Mouse (Mus musculus) right cerebral cortex, postnatal 14 days (tissue): ENCODE results near the gene Adcy10.

Experiments used
- DNase-seq: peaks from one replicate; pipeline ENCODE4 v3.0.0; 2022

The Adcy10 gene

DNA sequence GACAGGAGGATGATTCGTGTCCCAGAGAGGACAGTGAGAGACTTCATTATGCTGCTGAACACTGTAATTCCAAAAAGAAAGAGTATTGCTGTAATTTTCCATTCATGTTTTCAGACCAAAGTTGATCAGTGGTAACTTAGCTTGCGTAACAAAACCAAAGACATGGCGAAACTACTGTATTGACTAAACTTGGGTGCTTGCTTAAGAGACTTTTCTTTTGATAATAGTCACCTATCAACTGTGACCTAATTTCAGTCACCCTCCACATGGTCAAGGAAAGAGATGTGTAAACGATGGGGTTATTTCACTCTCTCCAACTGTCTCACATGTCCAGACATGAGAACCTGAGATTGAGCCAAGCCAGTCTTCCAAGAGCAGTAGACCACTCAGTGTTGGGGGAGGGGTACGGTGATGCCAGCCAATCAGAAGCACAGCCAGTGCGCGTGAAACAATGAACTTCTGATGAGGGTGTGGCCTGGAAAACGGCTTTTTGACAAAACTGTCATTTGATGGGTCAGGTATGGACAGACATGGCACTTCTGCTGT, at the start of gene Adcy10:
Gene Adcy10, plus strand, starts transcription at position 496 of the 546 bp plus-strand sequence.
- DNase-seq = no peak

DNA sequence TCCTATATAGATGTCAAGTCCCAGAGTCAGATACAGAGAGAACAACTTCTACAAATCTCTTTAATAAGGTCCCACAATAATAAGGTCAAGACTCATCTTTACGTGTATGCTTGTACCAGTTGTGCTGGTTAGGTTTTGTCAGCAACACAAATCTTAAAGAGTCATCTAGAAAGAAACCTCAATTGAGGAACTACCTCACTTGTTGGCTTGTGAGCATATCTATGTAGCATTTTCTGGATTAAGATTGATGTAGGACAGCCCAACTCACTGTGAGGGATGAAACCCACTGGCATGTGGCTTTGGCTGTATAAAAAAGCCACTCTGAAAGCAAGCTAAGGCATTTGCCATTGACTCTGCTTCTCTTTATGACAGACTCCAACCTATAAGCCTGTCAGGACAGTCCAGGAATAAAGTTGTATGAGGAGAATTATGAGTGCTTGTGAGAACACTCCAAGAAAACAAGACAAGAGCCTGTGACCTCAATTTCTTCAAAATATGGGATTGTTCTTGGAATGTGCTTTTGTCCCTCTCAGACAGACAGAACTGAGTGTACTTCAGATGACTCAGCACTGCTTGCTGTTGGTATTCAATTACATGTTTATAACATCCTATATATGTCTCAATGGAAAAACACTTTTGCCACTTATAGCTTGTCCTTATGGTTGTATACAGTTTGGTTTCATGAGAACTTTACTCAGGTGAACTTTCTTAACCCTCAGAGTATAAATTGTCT, 46.5 kb upstream of the Adcy10 start:
- no peak for DNase-seq

- DNase-seq = no peak
These were observed 44.2 kb upstream of the Adcy10 start for GRCm38 (mm10) chr1:165440788-165441187.

- DNase-seq = no peak
These were observed 43.8 kb upstream of the Adcy10 start for GRCm38 (mm10) chr1:165441201-165441600.

DNA sequence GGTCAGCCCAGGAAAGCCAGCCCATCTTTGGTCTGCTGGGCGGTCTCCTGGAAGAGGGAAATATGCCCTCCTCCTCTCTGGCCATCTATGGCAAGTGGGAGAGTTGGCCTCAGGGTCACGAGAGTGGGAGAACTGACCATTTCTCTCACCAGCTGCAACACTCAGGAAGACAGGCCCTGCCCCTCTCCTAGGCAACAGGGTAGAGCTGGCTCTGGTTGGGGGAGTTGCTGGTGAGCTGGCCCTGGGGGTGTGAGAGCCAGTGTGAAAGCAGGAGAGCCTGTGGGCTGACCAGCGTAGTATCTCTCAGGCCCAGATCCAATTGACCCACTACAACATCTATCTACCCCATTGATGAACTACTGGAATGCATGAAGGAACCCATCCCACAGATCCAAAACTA, 43.3 kb upstream of the Adcy10 start:
- DNase-seq = no peak

DNA sequence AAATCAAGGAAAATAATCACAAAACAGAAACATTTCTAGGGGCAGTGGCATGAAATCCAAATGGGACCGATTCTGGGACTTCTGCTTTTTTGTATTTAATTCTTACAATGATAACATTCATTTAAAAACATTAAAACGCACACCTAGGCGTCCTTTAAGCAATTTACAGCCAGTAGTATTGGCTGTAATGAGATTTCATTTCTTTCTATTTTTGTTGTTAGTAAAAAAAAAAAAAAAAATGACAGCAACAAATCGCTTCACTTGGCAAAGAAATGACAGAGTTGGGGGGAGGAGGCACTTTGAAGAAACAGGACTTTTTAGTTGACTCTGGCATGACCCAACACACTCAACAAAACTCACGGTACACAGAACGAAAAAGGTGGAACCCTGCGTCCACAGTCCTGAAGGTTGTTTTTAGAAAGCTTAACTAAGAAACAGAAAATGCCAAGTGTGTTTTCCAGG, 25.9 kb upstream of the Adcy10 start:
- no peak for DNase-seq

DNA sequence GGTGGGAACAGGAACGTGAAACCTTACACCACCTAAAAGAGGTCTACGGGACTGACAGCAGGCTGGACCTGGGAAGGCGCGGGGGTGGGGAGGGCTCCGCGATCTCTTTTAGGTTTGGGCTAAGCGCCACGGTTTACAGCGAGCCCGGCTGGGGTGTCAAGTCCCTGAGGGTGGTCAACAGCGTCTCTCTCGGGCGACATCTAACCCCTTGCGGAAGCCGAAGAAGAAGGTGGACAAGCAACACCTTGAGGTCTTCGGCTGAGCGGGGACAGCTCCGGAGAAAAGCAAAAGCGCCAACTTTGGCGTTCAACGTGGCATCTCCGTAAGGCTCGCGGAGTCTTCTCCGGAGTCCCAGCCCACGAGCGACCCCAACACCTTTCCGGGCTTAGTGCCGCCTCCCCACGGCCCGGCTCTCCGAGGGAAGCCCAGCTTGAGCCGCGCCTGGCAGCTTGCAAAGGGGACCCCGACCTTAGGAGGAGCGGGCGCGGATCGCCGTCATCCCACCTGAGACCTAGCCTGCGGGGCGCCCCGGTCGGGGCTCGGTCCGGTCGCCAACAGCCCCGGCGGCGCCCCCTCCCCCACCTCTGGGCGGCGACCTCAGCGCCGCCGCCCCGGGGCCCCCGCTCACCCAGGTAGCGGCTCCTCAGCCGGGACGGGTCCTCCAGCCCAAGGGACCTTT, 25.3 kb upstream of the Adcy10 start:
- DNase-seq = peak; percentile 48

GRCm38 (mm10) chr1:165460360-165460800, 24.6 kb upstream of the Adcy10 start, which contains the start of the genes Dcaf6 and Mpc2:
Gene Dcaf6 (minus strand): TSS chr1:165460475.
Gene Mpc2 (plus strand): TSS chr1:165460637.
- DNase-seq = peak; percentile 100

- peak; percentile 99 for DNase-seq
These were observed 24.1 kb upstream of the Adcy10 start for GRCm38 (mm10) chr1:165460801-165461377.

GRCm38 (mm10) chr1:165461681-165462080, 23.3 kb upstream of the Adcy10 start:
- no peak for DNase-seq

- DNase-seq = no peak
These were observed 22.1 kb upstream of the Adcy10 start for GRCm38 (mm10) chr1:165462861-165463260.

DNA sequence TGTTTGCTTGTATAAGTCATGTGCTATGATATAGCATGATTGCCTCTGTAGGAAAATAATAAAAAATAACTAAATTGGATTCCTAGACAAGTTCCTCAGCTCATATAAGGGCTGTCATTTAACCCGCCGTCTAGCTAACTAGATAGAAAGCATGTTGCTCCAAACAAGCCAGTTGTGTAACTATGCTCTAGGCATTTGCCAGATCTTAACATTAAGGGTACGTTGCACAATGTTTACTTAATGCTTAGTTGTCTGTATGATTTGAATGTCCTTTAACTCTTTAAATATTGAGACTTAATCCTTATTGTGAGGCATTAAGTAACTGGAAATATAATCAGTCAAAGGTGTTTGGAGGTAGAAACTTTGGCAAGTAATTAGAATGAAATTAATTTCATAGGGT, 20.4 kb upstream of the Adcy10 start:
- no peak for DNase-seq

DNA sequence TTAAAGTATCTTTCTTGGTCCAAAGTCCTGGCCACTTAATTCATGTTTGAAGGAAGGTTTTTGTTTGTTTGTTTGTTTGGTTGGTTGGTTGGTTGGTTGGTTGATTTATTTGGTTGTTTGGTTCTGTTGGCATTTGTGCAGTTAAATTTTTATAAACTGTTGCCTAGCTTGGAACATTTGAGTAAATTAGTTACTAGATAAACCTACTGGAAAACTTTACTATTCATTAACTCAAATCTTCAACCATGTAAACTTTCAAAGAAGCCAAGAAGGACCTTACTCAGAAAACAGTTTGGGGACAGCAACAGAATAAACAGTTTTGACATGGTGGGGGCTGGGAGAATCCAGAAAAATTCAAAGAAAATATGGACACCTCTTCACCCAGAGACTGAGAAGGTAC, 16.0 kb upstream of the Adcy10 start:
- no peak for DNase-seq

DNA sequence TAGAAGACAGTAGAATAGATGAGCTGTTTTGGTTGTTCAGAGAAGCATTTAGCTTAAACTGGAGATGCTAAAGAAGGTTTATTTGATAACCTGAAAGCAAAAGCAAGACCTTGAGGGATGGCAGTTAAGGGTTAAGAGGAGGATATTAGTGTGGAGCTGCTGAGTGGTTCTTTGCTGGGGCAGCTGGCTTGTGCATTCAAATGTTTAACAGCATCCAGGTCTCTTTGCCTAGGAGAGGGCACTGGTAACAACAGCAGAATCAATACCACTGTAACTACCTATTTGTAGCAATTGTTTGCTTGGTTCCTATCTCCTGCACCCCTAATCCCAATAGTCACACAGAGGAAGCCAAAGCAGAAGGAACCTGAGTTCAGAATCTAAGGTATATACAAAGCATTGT, 15.3 kb upstream of the Adcy10 start:
- no peak for DNase-seq

DNA sequence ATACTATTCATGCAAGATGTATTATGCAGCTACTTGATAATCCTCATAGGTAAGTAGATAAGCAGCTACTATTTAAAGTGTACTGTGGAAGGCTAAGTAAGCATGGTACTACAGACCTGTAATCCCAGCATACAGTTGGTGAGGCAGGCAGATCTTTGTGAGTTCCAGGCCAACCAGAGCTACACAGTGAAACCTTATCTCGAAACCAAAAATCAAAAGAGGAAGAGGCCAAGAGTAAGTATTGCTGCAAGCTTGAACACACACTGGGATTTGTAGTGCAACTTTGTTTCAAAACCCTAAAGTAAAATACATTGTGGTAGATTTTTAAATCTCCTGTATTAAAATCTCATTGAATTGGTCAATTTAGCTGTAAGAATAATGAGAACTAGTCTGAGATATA, 13.5 kb upstream of the Adcy10 start:
- no peak for DNase-seq

- no peak for DNase-seq
These were observed 1.1 kb downstream of the Adcy10 start for GRCm38 (mm10) chr1:165486108-165486507.

- DNase-seq = no peak
These were observed 4.2 kb downstream of the Adcy10 start for GRCm38 (mm10) chr1:165489197-165489596.

- DNase-seq = no peak
These were observed 13.9 kb downstream of the Adcy10 start for GRCm38 (mm10) chr1:165498856-165499255.

GRCm38 (mm10) chr1:165503307-165504024, 18.5 kb downstream of the Adcy10 start:
- DNase-seq = no peak

DNA sequence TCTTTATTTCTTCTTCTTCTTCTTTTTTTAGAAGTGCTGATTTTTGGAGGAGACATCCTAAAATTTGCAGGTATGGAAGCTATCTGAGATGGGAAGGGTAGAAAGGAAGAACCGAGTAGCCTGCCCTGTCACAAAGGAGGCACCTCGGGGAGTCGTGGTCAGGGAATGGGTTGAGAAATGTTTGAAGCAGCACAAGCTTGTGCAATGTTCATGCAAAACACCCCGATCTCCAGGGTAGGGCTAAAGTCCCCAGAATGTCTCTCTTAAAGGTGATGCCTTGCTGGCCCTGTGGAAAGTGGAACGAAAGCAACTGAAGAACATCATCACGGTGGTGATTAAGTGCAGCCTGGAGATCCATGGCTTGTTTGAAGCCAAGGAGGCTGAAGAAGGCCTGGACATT, 21.3 kb downstream of the Adcy10 start:
- DNase-seq = no peak

GRCm38 (mm10) chr1:165510161-165510560, 25.2 kb downstream of the Adcy10 start:
- no peak for DNase-seq

GRCm38 (mm10) chr1:165520716-165521115, 35.7 kb downstream of the Adcy10 start:
- DNase-seq = no peak
